Mouse (Mus musculus) small intestine, adult 2 months (tissue): ENCODE measurements around the gene Dppa3. TPM values are rescaled to one million over a fixed set of nuclear protein-coding genes. Genes with fewer than 3 reads are reported as not detected.

ENCODE experiments used
- H3K27ac ChIP-seq: fragments of 200-500 bp; 2 replicates; pipeline ENCODE4 v1.5.1; 2012; ENCODE audit warnings: low read depth, low read length, control low read depth, inconsistent platforms; ENCODE audit not compliant: insufficient read depth
- H3K27me3 ChIP-seq: fragments of 200-500 bp; 2 replicates; pipeline ENCODE4 v1.6.1; 2012; ENCODE audit warnings: mild to moderate bottlenecking, moderate library complexity, low read length, inconsistent platforms; ENCODE audit not compliant: control insufficient read depth, insufficient read depth
- H3K36me3 ChIP-seq: fragments of 200-500 bp; 2 replicates; pipeline ENCODE4 v1.6.1; 2012; ENCODE audit warnings: mild to moderate bottlenecking, low read length, control low read depth, inconsistent platforms; ENCODE audit not compliant: control insufficient read depth, insufficient read depth
- H3K4me1 ChIP-seq: fragments of 200-500 bp; 2 replicates; pipeline ENCODE4 v1.6.1; 2012; ENCODE audit warnings: low read length, inconsistent platforms, mixed read lengths; ENCODE audit not compliant: control insufficient read depth, insufficient read depth, insufficient read length
- H3K4me3 ChIP-seq: fragments of 200-500 bp; 2 replicates; pipeline ENCODE4 v1.5.1; 2012; ENCODE audit warnings: low read depth, mild to moderate bottlenecking, control low read depth, inconsistent platforms, low read length, moderate library complexity
- CTCF ChIP-seq: fragments of 200-500 bp; IDR thresholded peaks from 2 replicates; pipeline ENCODE4 v1.5.1; 2012; ENCODE audit warnings: low read depth, mild to moderate bottlenecking, control low read depth, inconsistent platforms, low read length, moderate library complexity, mixed read lengths; ENCODE audit not compliant: insufficient replicate concordance, insufficient read length; ENCODE audit errors: extremely low read depth
- POLR2A ChIP-seq: fragments of 200-500 bp; IDR thresholded peaks from 2 replicates; pipeline ENCODE4 v1.6.1; 2012; ENCODE audit warnings: low read depth, mild to moderate bottlenecking, control low read depth, inconsistent platforms, low read length, moderate library complexity
- WGBS: fragments of 180-500 bp; shearing (Covaris S2); methylation state at CpG from one replicate; pipeline ENCODE4 v1.1.7; 2018; 5-methylcytosine and 5-hydroxymethylcytosine counted together
- polyA plus RNA-seq: library from polyadenylated mRNA; depleted of rRNA; stranded (reverse); fragments of >200 nt; gene quantifications from 2 replicates; pipeline ENCODE4 v1.2.3, GENCODE M21; 2012; rRNA removed

Dppa3 gene
- polyA plus RNA-seq, 1 experiment, result not detected

DNA sequence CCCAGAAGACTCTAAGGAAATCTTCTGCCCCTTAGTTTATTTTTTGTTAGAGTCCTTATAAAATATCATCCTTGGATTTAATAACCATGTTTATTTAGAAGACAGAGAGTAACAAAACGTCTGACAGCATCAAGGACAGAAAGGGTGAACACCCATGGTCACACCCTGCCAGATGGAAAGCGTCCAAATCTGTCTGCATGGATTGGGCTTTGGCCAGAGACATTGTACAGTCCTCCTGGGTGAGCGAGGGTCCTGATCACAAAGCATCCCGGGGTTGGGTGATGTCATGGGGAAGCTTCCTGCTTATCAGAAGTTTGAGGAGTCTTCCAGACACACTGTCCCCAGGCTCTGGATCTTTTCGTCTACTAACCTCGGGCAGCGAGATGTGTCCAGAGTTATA is 39.7 kb downstream of the Dppa3 start:
- Histone ChIP-seq H3K4me1 (no peaks in the 10 kb centered on the region), H3K27me3 (peaks cover 4% of the 10 kb centered on the region), H3K27ac (no peak overlapping the region), H3K36me3 (no peaks in the 10 kb centered on the region), H3K4me3 (no peak overlapping the region)
- WGBS, result 42% methylated on average over 7 of the region's 7 CpGs
- no peak for TF ChIP-seq POLR2A
- no peak for TF ChIP-seq CTCF

DNA sequence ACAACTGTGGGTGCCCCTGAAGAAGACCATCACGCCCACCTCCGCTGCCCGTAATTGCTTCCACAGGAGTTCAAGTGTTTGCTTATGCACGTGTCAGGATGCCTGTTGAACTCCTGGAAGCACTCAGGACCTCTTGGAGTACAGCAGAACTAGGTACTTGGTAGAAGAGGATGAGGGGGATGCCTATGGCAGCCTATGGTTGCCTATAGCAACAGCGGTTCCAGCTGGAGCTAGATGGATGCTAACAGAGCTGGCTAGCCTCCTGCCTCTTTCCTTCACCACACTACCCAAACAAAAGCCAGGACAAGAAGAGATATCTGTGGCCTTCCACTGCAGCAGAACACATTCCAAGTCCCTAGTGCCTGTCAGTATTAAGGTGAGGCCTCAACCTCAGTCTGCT is 41.5 kb downstream of the Dppa3 start:
- WGBS, result 70% methylated on average over 5 of the region's 5 CpGs
- H3K27me3 ChIP-seq, result no peaks in the 10 kb centered on the region; the same call in 1 of the 2 replicates
- TF ChIP-seq CTCF, result no peak
- no peak for TF ChIP-seq POLR2A
- H3K4me1 ChIP-seq, result no peaks in the 10 kb centered on the region
- no peaks in the 10 kb centered on the region for H3K36me3 ChIP-seq
- no peak overlapping the region for H3K4me3 ChIP-seq
- no peak overlapping the region for H3K27ac ChIP-seq

DNA sequence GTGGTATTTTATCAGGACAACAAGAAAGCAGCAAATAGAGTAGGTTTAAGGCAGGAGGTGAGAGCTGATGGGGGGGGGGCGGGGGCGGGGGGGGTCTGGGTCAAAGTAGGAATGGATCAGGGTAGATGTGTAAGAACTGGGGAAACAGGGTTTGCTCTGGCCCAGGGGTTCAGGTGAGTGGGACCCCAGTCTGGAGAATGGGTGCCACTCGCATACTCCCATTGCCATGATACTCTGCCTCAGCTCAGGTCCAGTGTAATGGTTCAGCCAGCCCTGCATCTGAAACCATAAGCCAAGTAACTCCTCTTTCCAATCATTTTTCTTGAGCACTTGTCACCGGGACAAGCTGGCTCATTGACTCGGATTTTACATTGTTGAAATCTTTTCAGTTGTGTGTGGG is 42.6 kb downstream of the Dppa3 start:
- no peaks in the 10 kb centered on the region for H3K36me3 ChIP-seq
- no peak overlapping the region for H3K4me3 ChIP-seq
- H3K4me1 ChIP-seq, result no peaks in the 10 kb centered on the region
- H3K27me3 ChIP-seq, result no peaks in the 10 kb centered on the region; the same call in 1 of the 2 replicates
- H3K27ac ChIP-seq, result no peak overlapping the region
- no peak for TF ChIP-seq POLR2A
- WGBS, result 78% methylated on average over 5 of the region's 5 CpGs

DNA sequence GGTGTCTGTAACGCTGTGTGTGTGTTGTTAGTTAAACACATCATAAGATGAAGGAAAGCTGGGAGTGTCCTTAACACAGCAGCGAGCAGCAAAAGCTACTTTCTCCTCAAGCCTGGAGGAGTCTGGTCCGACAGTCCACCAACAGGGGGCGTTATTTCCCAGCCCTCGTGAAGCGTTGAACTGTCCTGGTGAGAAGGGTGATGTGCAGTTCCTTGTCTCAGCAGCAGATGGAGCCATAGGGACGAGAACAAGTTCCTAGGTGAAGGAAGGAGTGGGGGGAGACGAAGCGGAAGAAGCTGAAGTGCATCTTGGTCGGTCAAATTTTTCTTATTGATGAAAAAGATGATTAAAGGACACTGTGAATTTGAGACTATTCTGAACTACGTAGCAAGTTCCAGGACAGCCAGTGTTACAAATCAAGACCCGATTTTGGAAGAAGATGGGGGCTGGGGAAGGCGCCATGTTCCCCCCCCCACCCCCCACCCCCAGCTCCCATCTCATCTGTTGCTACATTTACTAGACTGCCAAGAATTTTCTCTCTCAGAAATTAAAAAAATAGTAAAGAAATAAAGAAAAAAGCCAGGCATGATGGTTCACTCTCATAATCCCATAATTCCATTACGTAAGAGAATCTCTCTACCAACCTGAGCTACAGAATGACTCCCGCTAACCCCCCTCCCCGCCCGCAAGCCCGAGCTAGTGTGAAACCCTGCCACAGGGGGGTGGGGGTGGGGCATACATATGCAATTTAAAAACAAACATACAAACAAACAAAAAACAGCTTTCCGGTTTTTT is 43.4 kb downstream of the Dppa3 start:
- WGBS, result 12% methylated on average over 19 of the region's 19 CpGs

DNA sequence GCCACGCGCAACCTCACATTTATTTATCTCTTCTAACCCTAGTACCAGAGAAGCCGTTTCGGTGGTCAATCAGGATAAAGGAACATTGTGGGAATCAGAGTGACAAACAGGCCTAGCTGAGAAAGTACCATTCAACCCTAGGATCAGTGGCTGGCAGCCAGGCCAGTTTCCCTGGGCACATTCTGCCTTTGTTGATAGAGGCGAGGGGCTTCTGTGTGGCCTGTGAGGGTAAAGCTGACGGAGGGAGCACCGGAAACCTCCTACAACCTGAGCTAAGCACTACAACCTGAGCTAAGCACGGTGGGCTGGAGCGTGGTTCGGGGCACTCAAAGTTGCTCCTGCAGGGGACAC is 44.0 kb downstream of the Dppa3 start:
- no peaks in the 10 kb centered on the region; the same call in 1 of the 2 replicates for H3K27me3 ChIP-seq
- no peak overlapping the region for H3K4me3 ChIP-seq
- no peak overlapping the region for H3K27ac ChIP-seq
- 57% methylated on average over 10 of the region's 10 CpGs for WGBS
- no peak for TF ChIP-seq CTCF
- no peak for TF ChIP-seq POLR2A
- no peaks in the 10 kb centered on the region for H3K4me1 ChIP-seq
- H3K36me3 ChIP-seq, result no peaks in the 10 kb centered on the region

More for the DNA sequence above, 43.4 kb downstream of the Dppa3 start:
- TF ChIP-seq CTCF, result peak; percentile 95; the same call in 1 of the 2 replicates
- no peak for TF ChIP-seq POLR2A
- Histone ChIP-seq H3K4me3 (no peak overlapping the region), H3K4me1 (no peaks in the 10 kb centered on the region), H3K27ac (no peak overlapping the region), H3K36me3 (no peaks in the 10 kb centered on the region), H3K27me3 (no peaks in the 10 kb centered on the region; the same call in 1 of the 2 replicates)

DNA sequence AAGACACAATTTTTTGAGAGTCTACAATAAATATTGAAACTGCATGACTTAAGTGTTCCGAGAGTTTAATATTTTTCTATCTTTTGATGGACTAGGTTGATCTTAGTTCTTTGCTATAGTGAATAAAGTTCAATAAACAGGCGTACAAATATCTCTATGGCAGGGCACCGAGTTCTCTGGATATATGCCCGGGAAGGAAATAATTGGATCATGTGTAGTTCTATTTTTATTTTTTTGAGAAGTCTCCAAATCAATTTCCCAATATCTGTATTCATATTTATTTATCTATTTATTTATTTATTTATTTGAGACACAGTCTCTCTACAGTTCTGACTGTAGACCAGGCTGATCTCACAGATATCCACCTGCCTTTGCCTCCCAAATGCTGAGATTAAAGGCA is 44.6 kb downstream of the Dppa3 start:
- Histone ChIP-seq H3K4me1 (no peaks in the 10 kb centered on the region), H3K4me3 (no peak overlapping the region), H3K27me3 (no peaks in the 10 kb centered on the region), H3K27ac (no peak overlapping the region), H3K36me3 (no peaks in the 10 kb centered on the region)
- no peak for TF ChIP-seq POLR2A
- TF ChIP-seq CTCF, result no peak
- 85% methylated on average over 4 of the region's 4 CpGs for WGBS

DNA sequence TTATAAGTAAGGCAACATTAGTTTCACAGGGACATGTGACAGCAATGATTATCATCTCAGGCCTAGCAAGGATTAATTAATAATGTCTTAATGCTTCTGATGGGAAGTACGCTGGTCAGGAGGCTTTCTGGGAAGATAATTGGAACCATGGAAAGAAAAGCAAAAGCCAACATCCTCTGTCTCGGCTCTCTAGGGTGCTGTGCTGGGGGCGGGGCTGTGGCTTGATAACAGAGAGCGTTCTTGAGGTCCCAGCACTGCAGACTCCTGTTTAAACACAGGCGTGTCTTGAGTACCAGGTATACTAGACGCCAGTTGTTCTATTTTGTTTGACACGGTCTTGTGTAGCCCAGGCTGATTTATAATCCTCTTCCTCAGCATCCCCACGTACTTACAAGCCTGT is 46.5 kb downstream of the Dppa3 start:
- Histone ChIP-seq H3K36me3 (no peaks in the 10 kb centered on the region), H3K4me1 (no peaks in the 10 kb centered on the region), H3K27me3 (no peaks in the 10 kb centered on the region), H3K4me3 (no peak overlapping the region), H3K27ac (no peak overlapping the region)
- TF ChIP-seq CTCF (no peak), POLR2A (no peak)
- WGBS, result 22% methylated on average over 8 of the region's 8 CpGs

Other genes starting within 250 kb of the Dppa3 start
- gene Rimklb, start 127.6 kb upstream of the Dppa3 start, polyA plus RNA-seq, result 0.04 TPM in 1 of 2 replicates, not detected in the other
- 1.7 and 6.1 TPM in 2 replicates for gene Mfap5, start 120.6 kb upstream of the Dppa3 start, polyA plus RNA-seq
- 0.17 and 0.44 TPM in 2 replicates for gene Aicda, start 72.6 kb upstream of the Dppa3 start, polyA plus RNA-seq
- gene Apobec1, start 24.0 kb upstream of the Dppa3 start, polyA plus RNA-seq, result 15.2 and 15.5 TPM in 2 replicates
- 0.14 TPM in 1 of 2 replicates, not detected in the other for gene Gdf3, start 16.3 kb upstream of the Dppa3 start, polyA plus RNA-seq
- not detected in 2 replicates for gene Nanog, start 81.1 kb downstream of the Dppa3 start, polyA plus RNA-seq
- 1.0 and 1.3 TPM in 2 replicates for gene Slc2a3, start 175.2 kb downstream of the Dppa3 start, polyA plus RNA-seq
- 5.9 and 12.3 TPM in 2 replicates for gene Foxj2, start 193.5 kb downstream of the Dppa3 start, polyA plus RNA-seq
- 1.2 and 1.8 TPM in 2 replicates for gene C3ar1, start 229.8 kb downstream of the Dppa3 start, polyA plus RNA-seq
- gene Necap1, start 248.1 kb downstream of the Dppa3 start, polyA plus RNA-seq, result 5.1 and 8.6 TPM in 2 replicates